Mouse (Mus musculus): ENCODE results near the gene Iqgap1. TPM values are rescaled to one million over a fixed set of nuclear protein-coding genes. Genes with fewer than 3 reads are reported as not detected.

Iqgap1 gene
- polyA plus RNA-seq, 1 experiment from 2014 or later, result 15.9 TPM

GRCm38 (mm10) chr7:80782155-80783109 lies 43.3 kb downstream of the Iqgap1 start:
- Histone ChIP-seq H3K4me3 (ENCODE audit: low read depth, low read length) (no peak overlapping the region), H3K27me3 (ENCODE audit: control insufficient read depth, insufficient read depth, low read depth, low read length) (no peaks in the 10 kb centered on the region), H3K4me2 (ENCODE audit: low read depth, low read length) (peak overlapping the region; percentile 7; the same call in 1 of the 2 replicates), H3K4me1 (ENCODE audit: control insufficient read depth, low read depth, low read length) (peaks cover 25% of the 10 kb centered on the region), H3K36me3 (ENCODE audit: control insufficient read depth, insufficient read depth) (no peaks in the 10 kb centered on the region), H3K9ac (ENCODE audit: low read depth, low read length) (no peak overlapping the region), H3K9me3 (replicated peaks; ENCODE audit: control insufficient read depth, low read length) (no peaks in the 10 kb centered on the region), H3K27ac (ENCODE audit: low read length) (0 out of 2 replicates have a peak overlapping the region, but pooled peaks have one; percentile 26)
- WGBS (ENCODE audit: insufficient replicate concordance), result 31% methylated on average over 17 of the region's 17 CpGs
- ATAC-seq (ENCODE audit: low read depth), result peak; percentile 59

DNA sequence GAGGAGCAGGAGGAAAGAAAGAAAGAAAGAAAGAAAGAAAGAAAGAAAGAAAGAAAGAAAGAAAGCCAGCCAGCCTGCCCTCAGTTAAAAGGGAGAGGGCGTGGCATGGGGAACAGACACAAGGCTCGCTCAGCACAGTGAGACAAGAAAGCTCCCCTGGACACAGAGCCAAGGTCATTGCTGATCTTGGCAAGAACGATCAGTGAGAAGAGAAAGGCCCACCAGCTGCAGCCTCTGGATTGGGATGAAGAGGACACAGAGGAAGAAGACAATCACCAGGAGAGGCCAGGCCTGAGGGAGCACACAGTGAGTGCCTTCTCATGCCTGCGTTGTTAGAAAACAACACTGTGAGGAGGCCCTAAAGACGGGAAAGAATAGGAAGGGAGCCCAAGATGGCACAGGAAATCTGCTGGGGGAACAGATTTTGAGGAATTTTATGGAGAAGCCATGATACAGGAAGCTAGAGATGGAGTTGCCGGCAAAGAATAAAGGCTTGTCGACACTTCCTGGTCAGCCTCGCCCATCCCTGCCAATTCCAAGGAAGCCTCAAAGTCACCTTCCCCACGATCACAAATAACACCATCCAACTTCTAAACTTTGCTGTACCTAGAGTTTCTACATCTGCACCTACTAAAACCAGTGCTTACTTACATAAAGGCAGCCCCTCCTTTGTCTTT lies 44.2 kb downstream of the Iqgap1 start:
- ATAC-seq (ENCODE audit: low read depth), result no peak
- H3K27me3 ChIP-seq (ENCODE audit: control insufficient read depth, insufficient read depth, low read depth, low read length), result no peaks in the 10 kb centered on the region
- no peaks in the 10 kb centered on the region for H3K9me3 ChIP-seq (replicated peaks; ENCODE audit: control insufficient read depth, low read length)
- H3K9ac ChIP-seq (ENCODE audit: low read depth, low read length), result no peak overlapping the region
- H3K36me3 ChIP-seq (ENCODE audit: control insufficient read depth, insufficient read depth), result no peaks in the 10 kb centered on the region
- H3K4me3 ChIP-seq (ENCODE audit: low read depth, low read length), result no peak overlapping the region
- peak overlapping the region; percentile 7; the same call in 1 of the 2 replicates for H3K4me2 ChIP-seq (ENCODE audit: low read depth, low read length)
- peaks cover 25% of the 10 kb centered on the region for H3K4me1 ChIP-seq (ENCODE audit: control insufficient read depth, low read depth, low read length)
- 42% methylated on average over 9 of the region's 9 CpGs for WGBS (ENCODE audit: insufficient replicate concordance)
- H3K27ac ChIP-seq (ENCODE audit: low read length), result 0 out of 2 replicates have a peak overlapping the region, but pooled peaks have one; percentile 2

- Histone ChIP-seq H3K4me1 (ENCODE audit: control insufficient read depth, low read depth, low read length) (peaks cover 25% of the 10 kb centered on the region), H3K4me2 (ENCODE audit: low read depth, low read length) (peak overlapping the region; percentile 46), H3K9me3 (replicated peaks; ENCODE audit: control insufficient read depth, low read length) (no peaks in the 10 kb centered on the region), H3K4me3 (ENCODE audit: low read depth, low read length) (no peak overlapping the region), H3K27ac (ENCODE audit: low read length) (peak overlapping the region; percentile 48; the same call in 1 of the 2 replicates), H3K27me3 (ENCODE audit: control insufficient read depth, insufficient read depth, low read depth, low read length) (no peaks in the 10 kb centered on the region), H3K9ac (ENCODE audit: low read depth, low read length) (no peak overlapping the region), H3K36me3 (ENCODE audit: control insufficient read depth, insufficient read depth) (no peaks in the 10 kb centered on the region)
- ATAC-seq (ENCODE audit: low read depth), result peak; percentile 61
- WGBS (ENCODE audit: insufficient replicate concordance), result 17% methylated on average over 12 of the region's 12 CpGs
Measured at GRCm38 (mm10) chr7:80778958-80779669, 46.7 kb downstream of the Iqgap1 start.

DNA sequence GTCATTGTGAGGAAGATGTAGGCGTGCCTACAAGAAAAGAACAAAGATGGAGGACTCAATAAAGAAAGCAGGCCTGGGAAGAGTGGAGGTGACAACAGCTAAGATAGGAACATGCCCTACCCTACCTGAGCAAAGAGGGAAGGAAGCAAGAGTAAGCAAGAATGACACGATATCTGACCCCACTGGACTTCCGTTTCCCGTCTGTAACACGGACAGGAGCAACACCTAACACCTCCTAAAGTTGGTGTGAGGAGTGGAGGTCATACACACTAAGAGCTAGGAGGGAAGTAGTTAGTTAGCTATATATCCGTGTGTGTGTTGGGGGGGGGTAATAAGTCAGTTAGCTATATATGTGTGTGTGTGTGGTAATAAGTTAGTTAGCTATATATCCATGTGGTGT lies 47.4 kb downstream of the Iqgap1 start:
- H3K4me1 ChIP-seq (ENCODE audit: control insufficient read depth, low read depth, low read length), result peaks cover 22% of the 10 kb centered on the region
- H3K9ac ChIP-seq (ENCODE audit: low read depth, low read length), result no peak overlapping the region
- H3K4me3 ChIP-seq (ENCODE audit: low read depth, low read length), result no peak overlapping the region
- no peak overlapping the region for H3K4me2 ChIP-seq (ENCODE audit: low read depth, low read length)
- WGBS (ENCODE audit: insufficient replicate concordance), result 46% methylated on average over 6 of the region's 6 CpGs
- H3K36me3 ChIP-seq (ENCODE audit: control insufficient read depth, insufficient read depth), result no peaks in the 10 kb centered on the region
- H3K27me3 ChIP-seq (ENCODE audit: control insufficient read depth, insufficient read depth, low read depth, low read length), result no peaks in the 10 kb centered on the region
- H3K27ac ChIP-seq (ENCODE audit: low read length), result no peak overlapping the region
- ATAC-seq (ENCODE audit: low read depth), result no peak
- H3K9me3 ChIP-seq (replicated peaks; ENCODE audit: control insufficient read depth, low read length), result no peaks in the 10 kb centered on the region

DNA sequence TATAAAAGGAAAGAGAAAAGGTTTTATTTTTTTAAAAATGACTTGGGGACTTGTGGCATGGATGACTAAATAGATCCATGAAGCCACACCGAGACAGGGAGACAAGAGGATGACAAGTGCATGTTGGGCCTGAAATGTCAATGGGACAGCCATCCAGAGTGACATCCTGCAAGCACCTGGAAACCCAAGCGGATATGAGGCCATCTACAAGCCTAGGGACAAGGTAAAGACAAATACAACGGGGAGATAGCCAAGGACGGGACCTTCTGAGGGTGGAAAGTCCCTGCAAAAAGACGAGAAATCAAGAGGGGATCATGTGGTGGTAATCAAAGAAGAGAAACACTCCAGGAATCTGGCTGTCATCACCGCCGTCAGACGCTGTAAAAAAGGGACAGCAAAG lies 48.6 kb downstream of the Iqgap1 start:
- no peak overlapping the region for H3K27ac ChIP-seq (ENCODE audit: low read length)
- H3K4me1 ChIP-seq (ENCODE audit: control insufficient read depth, low read depth, low read length), result peaks cover 18% of the 10 kb centered on the region
- ATAC-seq (ENCODE audit: low read depth), result no peak
- no peak overlapping the region for H3K4me3 ChIP-seq (ENCODE audit: low read depth, low read length)
- H3K9ac ChIP-seq (ENCODE audit: low read depth, low read length), result no peak overlapping the region
- H3K27me3 ChIP-seq (ENCODE audit: control insufficient read depth, insufficient read depth, low read depth, low read length), result no peaks in the 10 kb centered on the region
- H3K4me2 ChIP-seq (ENCODE audit: low read depth, low read length), result no peak overlapping the region
- WGBS (ENCODE audit: insufficient replicate concordance), result 64% methylated on average over 8 of the region's 8 CpGs
- H3K36me3 ChIP-seq (ENCODE audit: control insufficient read depth, insufficient read depth), result no peaks in the 10 kb centered on the region
- H3K9me3 ChIP-seq (replicated peaks; ENCODE audit: control insufficient read depth, low read length), result no peaks in the 10 kb centered on the region

- H3K4me2 ChIP-seq (ENCODE audit: low read depth, low read length), result no peak overlapping the region
- no peaks in the 10 kb centered on the region for H3K27me3 ChIP-seq (ENCODE audit: control insufficient read depth, insufficient read depth, low read depth, low read length)
- peaks cover 11% of the 10 kb centered on the region for H3K4me1 ChIP-seq (ENCODE audit: control insufficient read depth, low read depth, low read length)
- no peak for ATAC-seq (ENCODE audit: low read depth)
- H3K27ac ChIP-seq (ENCODE audit: low read length), result no peak overlapping the region
- H3K4me3 ChIP-seq (ENCODE audit: low read depth, low read length), result no peak overlapping the region
- H3K36me3 ChIP-seq (ENCODE audit: control insufficient read depth, insufficient read depth), result no peaks in the 10 kb centered on the region
- 70% methylated on average over 3 of the region's 3 CpGs for WGBS (ENCODE audit: insufficient replicate concordance)
- no peak overlapping the region for H3K9ac ChIP-seq (ENCODE audit: low read depth, low read length)
- no peaks in the 10 kb centered on the region for H3K9me3 ChIP-seq (replicated peaks; ENCODE audit: control insufficient read depth, low read length)
Measured at GRCm38 (mm10) chr7:80776090-80776489, 49.7 kb downstream of the Iqgap1 start.

DNA sequence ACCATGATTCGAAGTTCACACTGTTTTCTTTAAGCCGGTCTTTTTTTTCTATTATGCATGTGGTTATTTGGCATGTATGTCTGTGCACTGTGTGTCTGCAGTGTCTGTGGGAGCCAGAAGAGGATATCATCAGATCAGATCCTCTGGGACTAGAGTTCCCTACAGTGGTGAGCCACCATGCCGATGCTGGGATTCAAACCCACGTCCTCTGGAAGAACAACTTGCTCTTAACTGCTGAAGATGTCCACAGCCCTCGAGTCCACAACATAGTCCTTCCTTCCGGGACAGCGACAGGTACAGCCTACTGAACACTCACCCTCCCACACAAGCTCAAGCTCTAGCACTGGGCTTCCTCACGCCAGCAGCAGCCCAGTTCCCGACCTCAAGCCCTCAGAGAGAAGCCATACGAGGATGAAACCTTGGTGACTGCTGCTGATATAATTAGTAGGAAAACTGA lies 50.3 kb downstream of the Iqgap1 start:
- Histone ChIP-seq H3K27me3 (ENCODE audit: control insufficient read depth, insufficient read depth, low read depth, low read length) (no peaks in the 10 kb centered on the region), H3K4me2 (ENCODE audit: low read depth, low read length) (no peak overlapping the region), H3K27ac (ENCODE audit: low read length) (no peak overlapping the region), H3K36me3 (ENCODE audit: control insufficient read depth, insufficient read depth) (no peaks in the 10 kb centered on the region), H3K4me3 (ENCODE audit: low read depth, low read length) (no peak overlapping the region), H3K4me1 (ENCODE audit: control insufficient read depth, low read depth, low read length) (peaks cover 11% of the 10 kb centered on the region), H3K9me3 (replicated peaks; ENCODE audit: control insufficient read depth, low read length) (no peaks in the 10 kb centered on the region), H3K9ac (ENCODE audit: low read depth, low read length) (no peak overlapping the region)
- 64% methylated on average over 10 of the region's 10 CpGs for WGBS (ENCODE audit: insufficient replicate concordance)
- ATAC-seq (ENCODE audit: low read depth), result no peak

DNA sequence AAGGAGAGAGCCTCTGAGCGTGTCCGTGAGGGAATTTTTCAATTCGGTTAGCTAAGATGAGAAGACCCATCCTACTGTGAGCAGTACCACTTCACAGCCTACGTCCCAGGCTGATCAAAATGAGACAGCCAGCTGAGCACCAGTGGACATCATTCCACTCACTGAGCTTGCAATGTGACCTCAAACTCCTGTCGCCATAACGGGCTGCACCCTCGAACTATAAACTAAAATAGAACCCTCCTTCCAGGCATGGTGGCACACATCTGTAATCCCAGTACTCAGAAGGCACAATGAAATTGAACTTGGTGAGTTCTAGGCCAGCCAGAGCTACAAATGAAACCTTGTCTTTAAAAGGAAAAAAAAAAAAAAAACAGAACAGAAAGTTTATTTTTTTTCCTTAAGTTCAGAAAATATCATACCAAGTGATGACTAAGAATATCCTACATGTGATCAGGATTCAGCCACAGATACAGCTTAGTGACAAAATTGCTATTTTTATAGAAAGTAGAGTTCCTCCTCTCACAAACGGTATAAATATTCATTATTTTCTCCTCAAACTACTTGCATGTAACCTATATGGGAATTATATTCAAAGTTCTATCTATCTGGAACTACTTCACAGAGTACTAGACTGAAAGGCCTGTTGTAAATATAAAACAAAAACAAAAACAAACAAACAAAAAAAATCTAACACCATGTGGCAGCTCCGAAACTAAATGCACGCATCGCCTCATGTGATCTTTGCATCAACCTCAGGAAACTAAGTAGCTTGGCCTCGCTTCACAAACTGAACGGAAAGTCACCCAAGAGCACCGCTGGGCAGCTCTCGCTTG lies 50.9 kb downstream of the Iqgap1 start:
- H3K9ac ChIP-seq (ENCODE audit: low read depth, low read length), result no peak overlapping the region
- peaks cover 10% of the 10 kb centered on the region for H3K4me1 ChIP-seq (ENCODE audit: control insufficient read depth, low read depth, low read length)
- H3K4me3 ChIP-seq (ENCODE audit: low read depth, low read length), result no peak overlapping the region
- no peak overlapping the region for H3K4me2 ChIP-seq (ENCODE audit: low read depth, low read length)
- no peak overlapping the region for H3K27ac ChIP-seq (ENCODE audit: low read length)
- no peak for ATAC-seq (ENCODE audit: low read depth)
- no peaks in the 10 kb centered on the region for H3K27me3 ChIP-seq (ENCODE audit: control insufficient read depth, insufficient read depth, low read depth, low read length)
- no peaks in the 10 kb centered on the region for H3K36me3 ChIP-seq (ENCODE audit: control insufficient read depth, insufficient read depth)
- WGBS (ENCODE audit: insufficient replicate concordance), result 71% methylated on average over 15 of the region's 15 CpGs
- H3K9me3 ChIP-seq (replicated peaks; ENCODE audit: control insufficient read depth, low read length), result no peaks in the 10 kb centered on the region
